Mouse (Mus musculus) left cerebral cortex, adult 8-10 months (tissue): ENCODE measurements around the gene Nhsl1. TPM values are rescaled to one million over a fixed set of nuclear protein-coding genes. Genes with fewer than 3 reads are reported as not detected.
A peak's percentile ranks its signal among the peaks of the same experiment; 100 is the strongest.

Source experiments
- DNase-seq, 2 experiments: peaks; one replicate each; pipeline ENCODE4 v3.0.0; 2022; ENCODE audit warnings: low spot score in 2 of 2
- total RNA-seq, 4 experiments: library from RNA; stranded (reverse); gene quantifications; 2 replicates each; pipeline ENCODE4 v1.2.4; 2022

Nhsl1 gene
- total RNA-seq, 4 experiments from 2014 or later: 22.8 to 26.2 (median 23.7) TPM

- DNase-seq: no peak
These were observed 22.8 kb downstream of the Nhsl1 start for GRCm38 (mm10) chr10:18341444-18342196.

GRCm38 (mm10) chr10:18347231-18347630, 28.4 kb downstream of the Nhsl1 start:
- no peak for DNase-seq

DNA sequence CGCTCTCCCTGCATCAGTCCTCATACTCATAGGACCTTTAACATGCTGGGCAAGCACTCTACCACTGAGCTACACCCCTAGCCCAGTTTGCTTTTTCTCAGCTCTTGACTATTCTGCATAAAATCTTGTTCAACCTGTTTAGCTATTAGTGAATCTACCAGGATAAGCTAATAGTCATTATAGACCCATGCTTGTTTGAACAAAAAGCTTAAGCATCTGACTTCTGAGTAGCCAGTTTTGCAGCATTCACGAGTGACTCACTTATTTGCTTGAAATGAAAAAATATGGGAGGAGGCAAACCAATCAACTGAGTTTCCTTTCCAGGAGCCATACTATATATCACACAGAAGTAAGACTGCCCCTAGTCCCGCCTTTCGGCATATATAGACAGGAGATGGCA, 32.0 kb downstream of the Nhsl1 start:
- no peak for DNase-seq

GRCm38 (mm10) chr10:18352937-18353336, 34.2 kb downstream of the Nhsl1 start:
- no peak for DNase-seq

GRCm38 (mm10) chr10:18354103-18354502, 35.3 kb downstream of the Nhsl1 start:
- DNase-seq: no peak

- no peak for DNase-seq
These were observed 37.7 kb downstream of the Nhsl1 start for GRCm38 (mm10) chr10:18356461-18356860.

DNA sequence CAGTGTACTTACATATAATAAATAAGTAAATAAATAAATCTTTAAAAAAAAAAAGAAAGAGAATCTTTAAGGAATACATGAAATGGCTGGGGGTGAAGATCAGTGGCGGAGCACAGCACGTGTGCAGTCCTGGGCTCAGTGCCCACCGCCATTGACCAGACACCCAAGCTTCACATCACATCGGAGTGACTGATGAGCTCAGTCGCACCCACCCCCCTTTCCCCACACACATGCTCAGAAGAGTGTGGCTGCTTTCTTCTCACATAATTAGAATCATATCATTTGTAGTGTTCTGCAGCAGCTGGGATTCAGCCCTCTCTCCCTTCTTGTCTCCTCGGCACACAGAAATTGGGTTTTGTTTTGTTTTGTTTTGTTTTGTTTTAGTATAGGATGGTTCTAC, 38.4 kb downstream of the Nhsl1 start:
- no peak for DNase-seq

DNA sequence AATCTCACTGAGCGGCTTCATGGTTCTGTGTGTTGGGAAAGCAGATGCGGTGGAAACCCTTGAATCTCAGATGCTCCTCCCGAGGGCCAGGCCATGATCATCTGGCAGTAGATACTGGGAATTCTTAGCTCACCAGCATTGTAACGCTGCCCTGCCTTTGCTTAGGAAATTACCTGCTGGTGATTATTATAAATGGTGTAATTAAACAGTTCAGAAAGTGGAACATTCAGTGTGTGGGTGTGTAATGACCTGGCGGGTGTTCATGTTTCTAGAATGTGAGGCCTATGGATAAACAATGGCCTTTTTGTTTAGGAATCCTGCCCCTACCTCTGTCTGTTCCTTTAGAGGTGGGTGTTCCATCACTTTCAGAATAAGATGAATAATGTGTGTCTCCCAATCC, 39.7 kb downstream of the Nhsl1 start:
- no peak for DNase-seq

GRCm38 (mm10) chr10:18360175-18360574, 41.4 kb downstream of the Nhsl1 start:
- peak in 1 of 2 experiments; percentile 40 for DNase-seq

GRCm38 (mm10) chr10:18365432-18365831, 46.6 kb downstream of the Nhsl1 start:
- DNase-seq: no peak

- DNase-seq: no peak
These were observed 47.9 kb downstream of the Nhsl1 start for GRCm38 (mm10) chr10:18366697-18367096.

- DNase-seq: no peak
These were observed 49.3 kb downstream of the Nhsl1 start for GRCm38 (mm10) chr10:18368111-18368510.

GRCm38 (mm10) chr10:18370475-18371286, 51.9 kb downstream of the Nhsl1 start:
- no peak for DNase-seq

GRCm38 (mm10) chr10:18371866-18372265, 53.1 kb downstream of the Nhsl1 start:
- no peak for DNase-seq

- no peak for DNase-seq
These were observed 56.5 kb downstream of the Nhsl1 start for GRCm38 (mm10) chr10:18375301-18375700.

DNA sequence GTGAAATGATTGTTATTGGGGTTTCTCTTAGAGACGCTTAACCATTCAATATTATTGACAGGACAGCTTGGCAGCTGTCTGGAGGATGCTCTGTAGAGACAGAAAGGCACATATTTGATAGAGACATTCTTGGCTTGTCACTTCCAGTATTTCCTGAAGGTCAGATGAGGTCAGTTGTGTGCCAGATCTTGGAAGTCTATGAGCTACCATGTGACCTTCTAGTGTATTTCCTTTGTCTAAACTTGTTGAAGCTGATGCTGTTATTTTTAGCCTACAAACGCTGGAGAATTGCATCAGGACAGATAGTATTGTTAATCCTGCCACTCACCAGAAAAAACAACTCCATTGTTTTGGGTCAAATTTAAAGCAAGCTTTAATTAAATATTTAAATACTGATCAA, 66.0 kb downstream of the Nhsl1 start:
- DNase-seq: no peak

DNA sequence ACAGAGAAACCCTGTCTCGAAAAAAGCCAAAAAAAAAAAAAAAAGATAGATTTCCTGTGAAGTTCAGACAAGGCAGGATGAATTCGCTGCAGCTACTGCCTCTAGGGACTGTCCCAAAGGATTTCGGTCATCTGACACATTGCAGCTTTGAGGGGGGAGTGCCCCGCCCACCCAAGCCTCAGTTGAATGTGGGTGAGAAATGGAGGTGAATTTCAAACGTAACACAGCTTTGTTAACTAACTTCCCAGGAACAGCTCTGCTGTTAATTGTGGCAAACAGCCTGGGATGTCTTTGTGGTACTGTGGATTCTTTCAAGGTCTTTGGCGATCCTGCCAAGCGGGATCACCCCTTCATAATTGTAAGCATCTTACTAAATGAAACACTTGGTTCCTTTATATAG, 67.4 kb downstream of the Nhsl1 start:
- DNase-seq: peak in 1 of 2 experiments; percentile 61

DNA sequence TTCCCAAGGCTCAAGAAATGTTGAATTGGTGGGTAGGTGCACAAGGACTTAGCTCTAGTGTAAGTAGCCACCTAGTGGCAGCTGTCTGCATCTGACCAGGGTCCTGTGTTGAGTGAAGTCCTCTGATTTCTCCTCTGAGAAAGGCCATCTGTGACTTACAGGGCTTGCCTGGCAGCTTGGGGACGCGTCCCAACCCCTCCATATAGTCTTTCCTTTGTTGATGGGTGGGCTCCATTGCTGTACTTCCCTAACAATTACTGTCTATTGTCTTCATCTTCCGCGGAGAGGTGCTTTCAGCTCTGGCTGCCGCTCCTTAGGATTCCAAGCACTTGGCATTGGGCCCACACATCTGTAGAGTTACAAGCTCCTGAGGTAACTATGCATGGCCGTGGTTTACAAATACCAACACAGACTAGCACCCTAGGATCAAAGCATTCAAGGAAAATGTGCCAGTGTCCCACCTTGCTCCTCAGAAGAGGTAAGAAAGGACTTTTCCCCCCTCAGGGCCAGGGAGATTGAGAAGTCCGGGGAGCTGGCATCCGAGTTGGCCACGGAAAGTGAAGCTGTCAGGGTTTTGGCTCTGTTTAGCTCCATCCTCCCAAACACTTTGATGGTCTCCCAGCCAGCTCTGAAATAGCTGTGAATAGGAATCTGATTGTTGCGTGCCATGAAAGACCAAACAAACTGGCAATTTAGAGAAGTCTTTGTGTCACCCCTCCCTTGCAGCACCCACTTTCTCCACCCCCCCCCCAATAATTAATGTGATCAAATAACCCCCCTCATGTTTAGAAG, 70.2 kb downstream of the Nhsl1 start:
- DNase-seq: peak in 1 of 2 experiments; percentile 57

DNA sequence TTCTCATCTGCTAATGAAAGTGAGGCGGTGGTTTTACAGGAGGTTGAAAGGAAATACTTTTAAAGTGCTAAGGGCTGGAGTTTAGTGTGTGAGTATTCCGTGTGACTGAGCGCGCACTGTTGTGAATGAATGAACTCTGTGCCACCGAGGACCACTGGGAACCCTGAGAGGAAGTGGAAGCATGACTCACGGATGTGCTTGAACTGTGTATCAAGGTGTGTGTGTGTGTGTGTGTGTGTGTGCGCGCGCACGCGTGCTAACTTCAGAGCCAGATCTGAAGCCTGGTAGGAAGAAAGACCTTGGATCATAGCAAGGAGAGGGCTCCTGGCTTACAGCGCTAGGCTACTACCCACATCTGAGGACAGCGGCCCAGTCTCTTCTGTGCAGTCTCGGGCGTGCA, 71.2 kb downstream of the Nhsl1 start:
- DNase-seq: no peak

DNA sequence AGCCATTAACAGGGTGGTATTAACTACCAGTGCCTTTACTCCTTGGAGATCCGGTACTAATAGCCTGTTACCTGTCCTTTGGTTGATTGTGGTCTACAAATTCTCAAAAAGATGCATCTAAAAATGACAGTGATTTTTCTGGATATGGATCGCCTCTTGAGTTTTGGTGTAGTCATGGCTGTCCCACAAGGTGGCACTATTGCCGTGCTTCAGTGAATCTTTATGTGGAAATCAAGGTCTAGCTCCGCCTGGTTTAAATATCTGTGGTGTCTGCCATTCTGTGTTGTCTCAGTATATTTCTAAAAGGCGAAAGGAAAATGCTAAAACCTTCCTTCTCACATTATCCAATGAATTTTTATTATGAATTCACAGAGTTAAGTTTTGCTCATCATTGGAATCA, 72.8 kb downstream of the Nhsl1 start:
- no peak for DNase-seq

- DNase-seq: no peak
These were observed 73.5 kb downstream of the Nhsl1 start for GRCm38 (mm10) chr10:18392268-18392667.

- no peak for DNase-seq
These were observed 75.0 kb downstream of the Nhsl1 start for GRCm38 (mm10) chr10:18393740-18394139.
